In genomic region chr2:26359983-26360382, GRCm38 (mm10) we compare ENCODE assay signal across 11 mouse cellular contexts. TPM values are rescaled to one million over a fixed set of nuclear protein-coding genes. Genes with fewer than 3 reads are reported as not detected.
DNase-seq lines count a peak whose midpoint lies in the region.
"Had no signal": no experiment of that assay in that cellular context is flagged by ENCODE, and none has a peak within 500 bp of the region (broad histone marks: within the 10 kb centered on the region; RNA-seq: fewer than 3 reads in every experiment).

No protein-coding gene starts in this region.

- intact Hi-C loops in heart, postnatal 25 days (cut with DNase I) = no loop called here

- peak; percentile 98 for DNase-seq in heart, adult 11 months
- no peak for DNase-seq in heart, postnatal 25 days (ENCODE audit: low spot score)
- peak; percentile 38 for DNase-seq in adipocyte (ENCODE audit: low spot score)
- peak; percentile 57 for DNase-seq in gastrocnemius, postnatal 25 days
- peak; percentile 31 for DNase-seq in lung, postnatal 25 days (ENCODE audit: low spot score)
- no peak for DNase-seq in urinary bladder, postnatal 4 days (ENCODE audit: low spot score in 2 of 2)
- no peak for DNase-seq in natural killer cell, adult 2 months (ENCODE audit: low spot score in 2 of 2)
- no peak for DNase-seq in ovary, postnatal 36 days (ENCODE audit: low spot score)
- DNase-seq: embryo, embryonic 11 days; forebrain, postnatal 0 days; thymus, postnatal 25 days had no signal

RNA-seq across cellular contexts. Expression of gene Card9, which starts 0.7 kb away (rescaled TPM):
- total RNA-seq in heart, postnatal 25 days (2021) = 1 to 10 TPM; 1.8 to 1.9 TPM
- total RNA-seq in gastrocnemius, postnatal 25 days (2021) = under 1 TPM; 0.46 to 0.56 TPM

RNA-seq across cellular contexts. Expression of gene Dnlz, which starts 8.1 kb away (rescaled TPM):
- total RNA-seq in heart, postnatal 25 days (2021) = 10 to 100 TPM; 20.0 to 21.8 TPM
- total RNA-seq in gastrocnemius, postnatal 25 days (2021) = 10 to 100 TPM; 18.3 to 18.7 TPM

RNA-seq across cellular contexts. Expression of gene Snapc4, which starts 20.5 kb away (rescaled TPM):
- 10 to 100 TPM in 1 of 2 experiments, 1 to 10 TPM in 1; 8.9 to 11.2 TPM for total RNA-seq in heart, postnatal 25 days (2021)
- total RNA-seq in gastrocnemius, postnatal 25 days (2021) = 1 to 10 TPM; 5.7 to 5.9 TPM

RNA-seq across cellular contexts. Expression of gene Entr1, which starts 29.1 kb away (rescaled TPM):
- 10 to 100 TPM; 49.1 to 50.1 TPM for total RNA-seq in heart, postnatal 25 days (2021)
- 10 to 100 TPM; 24.9 to 27.3 TPM for total RNA-seq in gastrocnemius, postnatal 25 days (2021)

RNA-seq across cellular contexts. Expression of gene Pmpca, which starts 29.2 kb away (rescaled TPM):
- total RNA-seq in heart, postnatal 25 days (2021) = 100 to 1,000 TPM; 129 to 130 TPM
- 100 to 1,000 TPM; 128 to 139 TPM for total RNA-seq in gastrocnemius, postnatal 25 days (2021)

Comparison
In these comparisons a context has a peak if more than half of its experiments do, and no peak if none do; other contexts are left out.
1. DNase-seq: peak in heart, adult 11 months (single experiment), adipocyte (single experiment), gastrocnemius, postnatal 25 days (single experiment) and lung, postnatal 25 days (single experiment); none in heart, postnatal 25 days (single experiment), urinary bladder, postnatal 4 days (0 of 2), natural killer cell, adult 2 months (0 of 2) and ovary, postnatal 36 days (single experiment).